ENCODE assay signal across 8 mouse cellular contexts in genomic region chr2:109904171-109904821, GRCm38 (mm10). TPM values are rescaled to one million over a fixed set of nuclear protein-coding genes. Genes with fewer than 3 reads are reported as not detected.
A peak's percentile ranks its signal among the peaks of the same experiment; 100 is the strongest.
DNase-seq lines count a peak whose midpoint lies in the region; ATAC-seq and TF ChIP-seq lines count a peak whose summit lies in the region.

No protein-coding gene starts in this region.

- H3K4me3 ChIP-seq in gastrocnemius, adult 2 months: no peak overlapping the region
- H3K4me3 ChIP-seq in intestine, embryonic 14.5 days (ENCODE audit: low read depth, low read length): no peak overlapping the region

- no peak; the same call in 1 of the 2 replicates for ATAC-seq in intestine, embryonic 14.5 days (replicated peaks; ENCODE audit: low FRiP score, low TSS enrichment, low read depth)

- H3K9me3 ChIP-seq in intestine, embryonic 14.5 days (ENCODE audit: control insufficient read depth, low read length): no peaks in the 10 kb centered on the region

- no peak overlapping the region for H3K27ac ChIP-seq in gastrocnemius, adult 2 months
- H3K27ac ChIP-seq in intestine, embryonic 14.5 days (ENCODE audit: low read depth): no peak overlapping the region

- H3K9ac ChIP-seq in intestine, embryonic 14.5 days (ENCODE audit: low read length): no peak overlapping the region

- H3K36me3 ChIP-seq in intestine, embryonic 14.5 days (ENCODE audit: control insufficient read depth, insufficient read depth, low read length): peaks cover 21% of the 10 kb centered on the region

- intact Hi-C loops in gastrocnemius, adult 2 months (cut with DNase I): loop anchor here (1.0 to 10.0 kb wide), 4 partner anchors 93 to 663 kb away; partner anchors contain the start of gene Fibin

- no peaks in the 10 kb centered on the region for H3K27me3 ChIP-seq in intestine, embryonic 14.5 days (replicated peaks; ENCODE audit: control insufficient read depth, insufficient read depth, low read length)

- DNase-seq in ZHBTc4 (ENCODE audit: low read depth, low spot score): peak; percentile 88
- peak; percentile 83 to 91 for DNase-seq in cerebellum, postnatal 25 days
- DNase-seq in gastrocnemius, adult 2 months: peak; percentile 82
- DNase-seq in intestine, embryonic 14.5 days (ENCODE audit: low spot score): peak; percentile 90
- DNase-seq in left cerebral cortex, adult 9 months (ENCODE audit: low spot score in 2 of 2): peak; percentile 56 to 94
- peak; percentile 91 for DNase-seq in mesoderm, embryonic 11.5 days (ENCODE audit: low read depth, low spot score)
- peak; percentile 74 for DNase-seq in right cerebral cortex, postnatal 25 days
- peak; percentile 75 for DNase-seq in yolk sac, embryonic 10.5 days (ENCODE audit: low spot score)

- TF ChIP-seq CTCF in gastrocnemius, adult 2 months (IDR thresholded peaks at IDR 0.05): no peak; the same call in 1 of the 2 replicates

- no peaks in the 10 kb centered on the region for H3K4me1 ChIP-seq in intestine, embryonic 14.5 days (replicated peaks; ENCODE audit: control insufficient read depth, insufficient read depth, low read length)

- WGBS in intestine, embryonic 14.5 days: 1% methylated on average over 7 of the region's 7 CpGs

- H3K4me2 ChIP-seq in intestine, embryonic 14.5 days (ENCODE audit: low read length): no peak overlapping the region

RNA-seq across cellular contexts. Expression of gene Lgr4, which starts 13.2 kb away (rescaled TPM):
- total RNA-seq in gastrocnemius, adult 2 months (2021): 10 to 100 TPM; 28.9 to 30.4 TPM
- 47.3 and 48.8 TPM in 2 replicates for polyA plus RNA-seq in intestine, embryonic 14.5 days (2014; fragmentation: Nextera tagmentation; extraction: Ambion mirVana)

RNA-seq across cellular contexts. Expression of gene Lin7c, which starts 13.6 kb away (rescaled TPM):
- 10 to 100 TPM; 27.5 to 32.9 TPM for total RNA-seq in gastrocnemius, adult 2 months (2021)
- 69.2 and 76.2 TPM in 2 replicates for polyA plus RNA-seq in intestine, embryonic 14.5 days (2014; fragmentation: Nextera tagmentation; extraction: Ambion mirVana)
